Mouse (Mus musculus) bone marrow, adult 2 months (tissue): Measurements from ENCODE around the gene Kdr.

Source experiments
- CTCF ChIP-seq: fragments of 200-500 bp; IDR thresholded peaks from 2 replicates; pipeline ENCODE4 v1.5.1; 2011; ENCODE audit warnings: low read length, control low read depth; ENCODE audit not compliant: control insufficient read depth, insufficient read depth
- POLR2A ChIP-seq: fragments of 200-500 bp; IDR thresholded peaks from 2 replicates; pipeline ENCODE4 v1.6.1; 2011; ENCODE audit warnings: low read depth, mild to moderate bottlenecking, control low read depth, low read length, borderline replicate concordance; ENCODE audit not compliant: control insufficient read depth

DNA sequence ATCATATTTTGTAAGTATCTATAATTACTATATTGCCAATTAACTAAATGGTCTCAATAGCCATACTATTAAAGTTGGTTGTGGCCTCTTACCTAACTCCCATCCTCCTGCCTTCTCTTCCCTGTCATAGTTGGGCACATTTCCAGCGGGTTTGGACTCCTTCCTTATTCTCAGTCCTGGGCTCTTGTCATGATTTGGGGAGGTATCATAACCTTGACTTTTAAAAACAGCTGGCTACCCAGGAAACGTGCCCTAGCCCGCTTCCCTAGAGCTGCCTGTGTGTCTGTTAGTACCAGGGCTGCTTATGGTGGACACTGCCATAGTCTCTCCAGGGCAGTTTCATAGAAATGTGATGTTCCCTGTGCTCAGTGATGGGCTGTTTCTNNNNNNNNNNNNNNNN is 82.9 kb downstream of the Kdr start:
- TF ChIP-seq POLR2A (no peak), CTCF (no peak)
